Mouse (Mus musculus) thymus, postnatal 10 days (tissue): Measurements from ENCODE around the gene G0s2.

Source experiments
- DNase-seq, 2 experiments: peaks; one replicate each; pipeline ENCODE4 v3.0.0; 2021; ENCODE audit warnings: low spot score in 2 of 2

The G0s2 gene

DNA sequence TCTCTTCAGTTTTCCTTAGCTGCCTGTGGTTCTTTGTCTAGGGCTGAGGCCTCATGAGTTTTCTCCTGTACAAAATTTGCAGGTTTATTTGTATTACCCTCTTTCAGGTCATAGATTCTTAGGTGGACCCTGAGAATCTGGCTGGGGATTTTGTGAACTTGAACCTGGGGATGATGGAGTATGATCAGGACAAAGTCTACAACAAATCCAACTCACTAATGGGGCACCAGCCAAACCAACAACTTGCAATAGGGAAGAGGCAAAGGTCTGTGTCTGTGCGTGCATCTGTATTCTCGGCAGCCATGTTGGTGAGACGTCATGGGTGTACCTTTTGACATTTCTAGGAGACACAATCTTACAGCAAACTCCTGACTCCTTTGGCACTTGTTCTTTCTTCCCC is 16.1 kb upstream of the G0s2 start:
- no peak for DNase-seq

DNA sequence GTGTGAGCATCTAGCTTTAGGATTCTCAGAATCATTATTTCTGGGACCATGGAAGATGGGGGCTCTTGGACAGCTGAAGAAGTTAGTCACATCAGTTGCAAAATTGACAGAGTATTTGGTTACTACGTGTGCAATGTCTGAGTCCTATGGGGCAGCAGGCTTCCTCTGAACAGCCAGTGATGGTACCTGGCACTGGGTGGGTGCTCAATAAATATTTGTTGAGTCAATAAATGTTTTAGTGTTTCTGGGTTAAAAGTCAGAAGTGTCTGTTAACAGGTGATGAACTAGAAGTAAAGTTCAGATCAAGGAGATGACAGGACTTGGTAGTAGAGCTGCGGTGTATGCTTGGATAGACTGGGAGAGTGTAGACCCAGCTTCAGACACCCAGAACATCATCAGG is 14.6 kb upstream of the G0s2 start:
- DNase-seq: no peak

DNA sequence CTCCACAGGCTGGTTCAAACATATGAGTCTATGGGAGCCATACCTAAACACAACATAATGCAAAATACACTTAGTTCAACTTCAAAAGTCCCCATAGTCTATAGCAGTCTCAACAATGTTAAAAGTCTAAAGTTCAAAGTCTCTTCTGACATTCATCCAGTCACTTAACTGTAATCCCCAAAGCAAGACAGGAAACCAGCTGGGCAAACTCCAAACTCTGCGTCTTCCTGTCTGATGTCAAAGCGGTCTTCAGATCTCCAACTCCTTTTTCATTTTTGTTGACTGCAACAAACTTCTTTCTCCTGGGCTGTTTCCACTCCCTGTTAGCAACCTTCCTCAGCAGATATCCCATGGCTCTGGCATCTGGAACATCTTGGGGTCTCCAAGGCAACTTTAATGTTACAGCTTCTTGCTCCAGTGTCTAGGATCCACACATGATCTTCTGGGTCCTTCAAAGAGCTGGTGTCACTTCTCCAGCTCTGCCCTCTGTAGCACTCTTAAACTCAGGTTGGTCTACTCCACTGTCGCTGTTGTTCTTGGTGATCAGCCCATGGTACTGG is 12.8 kb upstream of the G0s2 start:
- peak; percentile 41 to 44 for DNase-seq

DNA sequence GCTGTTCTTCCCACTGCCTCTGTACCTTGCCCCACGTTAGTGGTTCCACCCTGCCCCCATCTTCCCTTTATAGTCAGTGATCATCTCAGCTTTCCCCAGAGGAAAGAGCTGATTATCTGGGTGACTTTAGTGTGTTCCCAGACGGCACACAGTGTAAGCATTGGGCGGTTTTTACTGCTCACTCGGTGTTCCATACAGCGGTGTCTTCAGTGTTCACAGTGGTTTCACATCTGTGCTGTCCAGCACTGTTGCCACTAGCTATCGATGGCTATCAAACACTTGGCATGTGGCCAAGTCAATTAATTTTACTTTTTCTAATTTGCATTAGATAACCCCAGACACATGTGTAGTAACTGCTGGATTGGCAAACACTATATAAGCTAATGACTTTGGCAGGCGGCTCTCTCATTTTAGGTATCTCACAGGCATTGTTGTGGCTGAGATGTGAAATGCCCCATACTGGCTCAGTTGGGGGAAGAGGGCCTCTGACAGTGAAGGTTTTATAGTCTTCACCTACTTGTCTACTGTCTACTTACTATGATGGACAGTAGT is 11.3 kb upstream of the G0s2 start:
- no peak for DNase-seq

DNA sequence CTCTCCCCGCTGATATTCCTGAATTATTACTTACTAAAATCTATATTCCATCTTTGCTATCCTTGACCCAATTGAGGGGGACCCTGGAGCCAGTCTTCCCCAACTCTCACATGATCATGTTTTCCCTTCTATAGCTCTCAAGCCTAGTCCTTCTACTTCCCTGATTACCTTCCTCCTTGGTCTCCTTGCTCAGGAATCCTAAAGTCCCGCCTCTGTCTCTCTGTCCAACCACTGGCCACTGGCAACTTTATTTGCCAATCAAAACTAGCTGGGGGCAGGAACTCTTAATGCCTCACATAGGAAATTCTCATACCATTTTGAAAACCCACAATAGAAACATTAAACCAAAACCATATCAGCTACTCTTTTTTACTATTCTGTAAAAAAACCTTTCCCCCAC is 8.3 kb upstream of the G0s2 start:
- DNase-seq: no peak

DNA sequence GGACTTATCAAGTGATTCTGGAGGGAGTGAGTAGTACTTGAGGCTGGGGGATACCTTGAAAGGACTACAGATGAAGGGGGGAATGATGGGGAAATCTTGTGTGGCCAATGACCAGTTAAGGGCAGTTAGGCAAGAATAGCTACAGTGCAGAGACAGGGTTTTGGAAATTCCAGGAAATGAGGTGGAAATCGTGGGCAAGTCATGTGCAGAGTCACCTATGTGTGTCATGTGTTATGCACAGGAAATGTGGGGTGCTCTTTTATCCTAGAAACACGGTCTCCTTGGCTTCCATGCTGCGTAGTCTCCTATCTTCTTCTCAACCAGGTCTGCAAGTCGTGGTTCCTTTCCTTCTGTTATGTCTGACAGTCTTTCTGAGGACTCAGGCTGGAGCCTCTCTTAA is 6.5 kb upstream of the G0s2 start:
- no peak for DNase-seq

DNA sequence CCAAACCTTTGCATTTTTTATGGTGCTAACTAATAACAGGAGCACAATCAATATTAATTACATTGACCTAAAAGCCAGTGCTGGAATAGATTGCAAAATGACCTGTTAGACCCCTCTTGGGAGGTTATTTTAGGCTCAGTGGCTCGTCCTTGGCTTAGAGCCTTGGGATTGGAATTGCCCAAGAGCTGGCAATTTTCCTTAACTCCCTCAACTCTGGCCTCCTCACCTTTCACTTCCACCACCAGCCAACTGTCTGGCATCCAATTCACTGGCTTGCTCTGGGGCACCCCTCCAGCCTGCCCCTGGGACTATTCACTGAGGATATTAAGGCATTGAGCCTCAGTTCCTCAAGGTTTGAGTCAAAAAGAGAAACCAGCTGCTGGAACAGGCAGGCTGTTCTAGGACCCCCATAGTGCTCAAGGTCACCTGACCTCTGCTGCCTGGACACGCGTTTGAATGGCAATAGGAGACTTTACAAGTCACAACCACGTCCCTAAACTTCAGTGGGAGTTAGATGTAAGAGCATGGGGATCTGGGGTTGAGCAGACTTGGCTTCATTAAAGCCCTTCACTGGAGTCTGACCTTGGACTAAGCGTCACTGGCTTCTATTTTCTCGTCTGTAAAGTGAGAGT is 5.5 kb upstream of the G0s2 start:
- no peak for DNase-seq

DNA sequence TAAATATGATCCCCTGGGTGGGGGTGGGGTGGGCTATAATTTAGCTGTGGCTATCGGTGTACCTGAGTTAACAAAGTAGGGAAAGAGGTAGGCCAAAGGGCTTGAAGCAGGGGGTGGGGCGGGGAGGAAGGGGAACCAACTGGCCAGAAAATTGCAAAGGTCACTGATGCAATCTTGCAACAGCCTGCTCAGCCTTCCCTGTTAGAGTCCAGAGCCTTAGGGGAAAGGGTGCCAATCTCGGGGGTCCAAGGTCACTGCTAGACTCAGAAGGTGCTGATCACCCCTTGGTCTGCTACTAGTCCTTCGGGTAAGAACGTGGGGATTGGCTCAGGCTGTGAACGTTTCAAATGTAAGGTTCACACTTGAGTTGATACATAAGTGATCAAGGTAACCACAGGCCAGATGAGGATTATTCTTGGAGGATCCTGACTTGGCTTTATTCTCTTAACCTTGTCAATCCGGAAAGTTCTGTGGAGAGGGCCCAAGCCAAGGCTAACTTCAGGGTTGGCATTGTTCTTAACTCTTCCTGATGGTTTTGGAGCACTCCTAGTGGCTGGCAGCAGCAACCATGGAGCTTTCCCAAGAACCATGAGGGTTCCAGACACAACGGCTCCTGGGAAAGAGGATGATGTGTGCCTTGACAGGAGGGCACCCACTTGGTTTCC is 1.5 kb upstream of the G0s2 start:
- no peak for DNase-seq

DNA sequence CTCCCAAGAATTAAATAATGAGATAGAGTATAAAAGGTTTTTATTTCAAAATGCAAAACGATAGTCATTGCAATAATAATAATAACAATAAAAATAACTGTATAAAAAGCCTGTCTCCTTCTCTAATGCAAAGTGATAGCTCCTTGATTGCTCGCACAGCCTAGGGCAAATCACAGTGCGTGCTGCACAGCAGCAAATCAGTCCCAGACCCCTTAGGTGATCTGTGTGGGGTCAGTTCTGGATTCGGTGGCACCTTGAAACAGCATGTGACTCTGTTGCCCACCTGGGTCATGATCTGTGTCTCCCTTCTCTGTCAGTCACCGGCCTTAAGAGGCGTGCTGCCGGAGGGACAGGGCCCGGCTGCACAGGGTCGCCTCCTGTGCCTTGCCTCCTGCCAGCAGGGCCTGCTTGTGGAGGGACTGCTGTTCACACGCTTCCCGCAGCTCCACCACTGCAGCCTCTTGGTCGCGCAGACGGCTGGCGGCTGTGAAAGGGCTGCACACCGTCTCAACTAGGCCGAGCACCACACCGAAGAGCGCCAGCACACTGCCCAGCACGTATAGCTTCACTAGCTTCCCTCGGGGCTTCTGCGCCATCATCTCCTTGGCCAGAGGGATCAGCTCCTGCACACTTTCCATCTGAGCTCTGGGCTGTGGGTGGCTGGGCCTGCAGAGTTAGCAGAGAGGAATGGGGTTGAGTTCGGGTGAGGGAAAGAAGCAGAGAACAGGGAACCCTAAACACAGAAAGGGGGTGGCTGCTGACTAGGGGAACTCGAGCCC is 691 bp downstream of the G0s2 start:
- peak in 1 of 2 experiments; percentile 20 for DNase-seq

DNA sequence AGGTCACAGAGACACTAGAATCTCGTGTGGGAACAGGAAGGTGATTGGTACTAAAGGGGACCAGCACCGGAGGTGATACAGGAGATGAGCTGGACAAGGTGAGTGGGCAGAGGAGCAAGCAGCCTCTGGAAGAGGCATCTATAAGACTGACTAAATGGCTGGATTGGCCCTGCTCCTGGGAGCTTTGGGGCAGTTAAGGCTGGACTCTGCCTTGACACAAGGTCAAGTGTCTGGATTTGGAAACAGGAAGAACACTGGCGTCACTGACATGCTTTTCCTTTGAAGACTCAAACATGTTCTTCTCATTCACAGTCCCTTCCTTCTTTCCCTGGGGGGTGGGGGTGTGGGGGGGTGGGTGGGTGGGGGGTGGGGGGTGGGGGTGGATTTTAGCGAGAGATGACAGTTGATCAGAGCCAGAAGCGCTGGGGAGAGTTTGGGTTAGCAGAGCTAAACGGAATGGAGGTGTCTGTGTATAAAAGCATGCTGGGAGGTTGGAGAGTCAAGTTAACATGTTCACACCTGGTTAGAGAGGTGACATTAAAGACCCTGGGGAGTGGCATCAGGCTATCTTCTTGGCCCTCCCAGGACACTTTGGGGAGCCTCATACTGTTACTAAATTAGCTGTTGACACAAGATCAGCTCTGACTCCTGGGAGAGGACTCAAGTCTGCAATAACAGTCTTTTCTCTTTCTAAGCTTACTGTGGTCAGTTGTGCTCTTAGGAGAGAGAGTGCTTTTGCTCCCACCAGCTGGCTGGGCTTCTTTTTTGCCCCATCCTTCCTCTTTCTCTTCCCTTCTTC is 1.9 kb downstream of the G0s2 start:
- no peak for DNase-seq

DNA sequence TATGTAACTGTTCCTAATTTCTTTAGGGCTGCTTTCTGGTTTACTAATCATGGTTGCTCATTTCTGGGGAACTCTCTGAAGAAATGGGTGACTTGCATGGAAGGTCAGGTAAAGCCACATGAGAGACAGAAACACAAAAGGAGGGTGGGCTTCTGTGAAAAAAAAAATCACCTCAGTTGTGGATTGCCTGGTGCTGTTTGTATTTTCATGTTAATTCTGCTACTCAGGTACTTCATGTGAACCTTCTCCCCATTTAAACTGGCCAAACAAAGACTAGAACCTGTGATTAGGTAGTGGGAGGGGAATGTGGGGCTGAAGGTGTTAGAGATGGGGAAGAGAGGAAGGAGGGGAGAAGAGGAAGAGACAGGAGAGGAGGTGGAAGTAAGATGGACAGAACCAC is 7.3 kb downstream of the G0s2 start:
- no peak for DNase-seq

DNA sequence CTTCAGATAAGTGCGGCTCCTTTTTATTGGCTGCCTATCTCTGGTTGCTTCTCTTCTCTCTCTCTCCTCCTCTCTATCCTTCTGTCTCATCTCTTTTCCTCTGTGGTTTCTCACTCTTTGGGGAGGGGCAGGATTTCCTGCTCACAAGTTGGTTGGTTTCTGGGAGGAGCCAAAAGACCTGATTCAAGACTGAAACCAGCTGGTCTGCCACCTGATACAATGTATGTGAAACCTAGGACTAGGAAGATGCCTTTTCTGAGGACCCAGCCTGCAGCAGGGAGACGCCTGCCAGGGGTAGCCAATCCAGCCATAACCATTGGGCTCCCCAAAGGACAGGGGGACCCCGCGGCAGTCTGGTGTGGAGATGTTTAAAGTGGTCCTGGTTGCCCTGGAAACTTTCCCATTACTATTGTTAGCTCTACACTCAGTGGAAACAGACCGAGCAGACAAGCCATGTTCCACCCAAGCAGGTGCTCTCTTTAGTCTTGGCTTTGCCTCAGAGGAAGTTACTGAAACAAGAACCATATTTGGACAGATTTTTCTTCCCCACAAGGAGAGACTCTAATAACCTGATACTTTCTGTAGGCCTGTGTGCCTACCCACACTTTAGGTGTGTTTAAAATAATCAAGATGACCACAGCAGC is 8.9 kb downstream of the G0s2 start, which contains the start of gene Hsd11b1:
TSS of gene Hsd11b1 (minus strand) at position 121 of the 644 bp plus-strand sequence.
- peak; percentile 78 to 82 for DNase-seq

DNA sequence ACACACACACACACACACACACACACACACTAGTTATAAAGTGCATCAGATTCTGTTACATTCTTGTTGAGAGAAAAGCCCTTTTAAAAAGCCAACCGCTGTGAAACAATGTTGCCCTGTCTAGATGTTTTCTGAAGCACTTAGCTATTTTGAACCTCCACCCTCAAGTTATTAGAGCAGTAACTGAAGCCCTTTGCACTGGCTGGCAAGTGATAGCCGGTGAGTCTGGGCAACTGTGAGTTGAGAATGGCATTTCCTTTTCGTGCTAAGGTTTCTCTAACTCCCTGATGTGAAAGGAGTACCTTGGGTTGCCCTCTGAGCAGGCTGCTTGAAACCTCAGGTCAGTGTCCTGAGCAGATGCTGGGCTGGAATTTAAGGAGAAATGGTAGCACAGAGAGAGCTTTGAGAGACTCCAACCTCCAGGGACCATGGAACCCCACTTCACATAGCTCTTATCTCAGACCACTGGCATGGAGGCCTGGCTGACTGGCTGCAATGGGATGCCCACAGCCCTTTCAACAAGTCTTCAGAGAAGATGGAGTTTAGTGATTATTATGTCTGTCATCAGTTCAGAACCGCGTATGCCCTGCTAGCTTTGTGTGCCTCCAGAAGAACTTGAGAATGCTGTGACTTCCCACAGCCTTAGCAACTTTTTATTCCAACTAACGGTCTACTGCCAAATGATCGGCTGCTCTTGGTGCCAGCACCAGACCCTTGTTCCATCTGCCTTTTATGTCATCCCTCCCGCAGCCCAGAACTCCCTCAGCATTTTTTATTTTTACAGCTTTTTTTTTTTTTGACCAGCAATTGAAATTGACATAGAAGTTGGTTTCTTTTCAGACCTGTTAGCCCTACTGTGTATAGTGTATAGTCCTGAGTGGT is 9.8 kb downstream of the G0s2 start:
- DNase-seq: peak in 1 of 2 experiments; percentile 17

DNA sequence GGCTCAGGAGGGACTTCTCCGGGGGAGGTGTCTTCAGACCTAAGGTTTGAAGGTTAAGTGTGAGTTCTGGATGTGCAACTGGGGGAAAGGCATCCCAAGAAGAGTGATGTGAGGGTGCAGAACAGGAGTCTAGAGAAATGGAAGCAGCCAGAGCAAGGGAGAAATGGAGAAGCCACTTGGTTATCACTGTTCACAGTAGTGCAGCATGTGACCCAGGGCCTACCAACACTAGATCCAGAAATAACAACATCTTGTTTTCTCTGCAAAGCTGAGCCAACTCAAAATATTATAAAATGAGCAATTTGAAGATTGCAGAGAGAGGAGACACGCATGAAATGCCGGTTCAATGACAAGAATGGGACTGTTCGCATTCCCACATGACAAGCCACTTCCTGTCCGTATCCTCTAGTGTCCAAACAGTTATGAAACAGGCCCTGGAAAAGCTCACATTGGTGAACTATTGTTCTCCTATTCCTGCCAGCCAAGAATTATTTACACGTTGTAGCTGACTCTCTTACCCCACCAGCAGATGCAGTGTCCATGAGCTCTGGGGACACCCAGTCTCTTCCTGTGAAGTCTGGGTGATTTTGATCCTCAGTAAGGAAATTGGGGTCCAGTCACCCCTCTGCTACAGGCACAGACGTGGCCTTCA is 11.0 kb downstream of the G0s2 start:
- DNase-seq: no peak

DNA sequence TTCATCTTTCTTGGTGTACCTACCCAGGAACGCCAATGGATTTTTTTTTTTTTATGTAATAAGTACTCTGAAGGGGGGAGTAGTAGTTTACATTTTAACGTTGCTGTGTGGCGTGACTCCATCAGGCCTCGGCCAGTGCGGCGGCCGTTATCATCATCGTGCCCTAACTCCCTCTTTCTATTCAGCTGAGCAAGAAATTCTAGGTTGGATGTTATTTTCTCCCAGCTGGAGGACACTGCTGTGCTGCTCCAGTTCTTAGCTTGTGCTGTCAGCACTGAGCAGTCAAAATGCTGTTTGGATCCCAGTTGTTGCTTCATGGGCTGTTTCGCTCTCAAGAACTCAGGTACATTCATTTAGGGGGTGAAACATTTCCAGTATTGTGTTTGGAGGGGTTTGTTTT is 13.5 kb downstream of the G0s2 start:
- DNase-seq: no peak

DNA sequence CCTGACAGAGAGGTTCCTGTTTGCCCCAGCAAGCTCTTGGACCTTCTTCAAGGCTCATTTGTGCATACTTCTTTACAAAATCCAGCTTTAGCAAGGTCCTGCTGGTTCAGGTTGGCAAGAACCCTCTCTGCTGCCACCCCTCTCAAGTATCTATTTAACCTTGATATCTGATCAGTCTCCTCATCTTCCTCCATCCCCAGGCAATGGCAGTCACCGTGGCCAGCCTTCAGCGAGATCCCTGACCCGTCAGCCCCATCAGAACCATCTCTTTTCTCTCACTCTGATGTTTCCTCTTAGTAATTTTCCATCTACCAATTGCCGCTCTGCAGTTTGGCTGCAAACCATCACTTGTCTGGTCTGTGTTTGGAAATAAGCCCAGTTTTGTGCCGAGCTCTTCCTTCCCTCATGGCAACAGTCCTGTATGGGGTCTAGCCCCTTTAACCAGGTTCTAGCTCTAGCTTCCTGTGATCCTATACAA is 16.4 kb downstream of the G0s2 start:
- no peak for DNase-seq

DNA sequence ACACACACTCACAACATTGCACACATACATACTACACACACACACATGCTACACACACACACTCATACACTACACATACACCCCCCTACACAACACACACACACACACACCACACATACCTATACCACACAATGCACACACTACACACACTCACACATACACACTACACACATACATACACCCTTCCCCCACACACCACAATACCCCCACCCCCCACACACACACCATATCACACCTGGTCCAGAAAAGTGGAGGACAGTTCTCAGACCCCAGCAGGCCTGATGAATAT is 16.8 kb downstream of the G0s2 start:
- DNase-seq: no peak

DNA sequence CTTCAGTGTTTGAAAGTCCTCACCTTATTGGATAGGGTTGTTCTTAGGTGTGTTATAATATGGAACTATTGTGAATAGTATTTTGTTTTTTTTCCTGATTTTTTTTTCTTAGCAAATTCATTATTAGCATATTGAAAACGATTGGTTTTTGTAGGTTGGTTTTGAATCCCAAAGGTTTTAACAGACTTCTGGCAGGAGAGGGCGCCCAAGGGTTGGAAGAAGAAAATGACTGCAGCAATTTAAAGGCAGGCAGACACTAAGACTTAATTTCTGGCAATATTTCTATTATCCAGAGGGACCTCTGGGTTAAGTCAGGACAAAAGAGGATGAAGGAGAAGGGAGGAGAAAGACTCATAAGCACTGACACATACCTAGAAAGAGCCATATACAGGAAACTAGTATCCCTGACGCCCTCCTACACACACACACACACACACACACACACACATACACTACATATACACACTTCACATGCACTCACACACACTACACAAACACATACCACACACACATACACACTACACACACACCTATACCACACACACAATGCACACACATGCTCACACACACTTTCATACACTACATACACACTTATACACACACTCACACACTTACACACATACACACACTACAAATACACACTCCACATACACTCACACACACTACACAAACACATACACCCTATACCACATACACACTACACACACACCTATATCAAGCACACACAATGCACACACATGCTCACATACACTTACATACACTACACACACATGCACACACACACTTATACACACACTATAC is 17.3 kb downstream of the G0s2 start:
- peak; percentile 58 to 81 for DNase-seq

DNA sequence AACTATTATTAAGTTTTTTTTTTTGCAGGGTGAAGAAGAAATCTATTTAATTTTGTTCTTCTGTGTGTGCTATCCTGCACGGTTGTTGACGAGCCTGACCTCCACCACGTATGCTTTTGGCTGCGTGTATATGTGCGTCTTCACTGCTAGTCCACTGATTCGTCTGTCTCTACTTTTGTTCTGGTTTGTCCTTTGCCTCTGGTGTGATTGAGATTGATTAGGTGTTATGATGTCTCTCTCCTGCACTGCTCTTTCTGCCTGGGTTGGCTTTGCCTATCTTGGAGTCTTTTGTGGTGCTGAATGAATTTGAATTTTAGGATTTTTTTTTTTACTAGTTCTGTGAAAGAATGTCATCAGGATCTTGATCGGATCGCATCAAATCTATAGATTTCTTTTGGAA is 18.0 kb downstream of the G0s2 start:
- no peak for DNase-seq
